Mouse (Mus musculus) yolk sac, embryonic 10.5 days (tissue): ENCODE data around the gene Bcl11b.

ENCODE experiments used
- DNase-seq: peaks from one replicate; pipeline ENCODE4 v3.0.0-alpha.2; 2017; ENCODE audit warnings: low spot score

The Bcl11b gene

GRCm38 (mm10) chr12:107890326-107890725, 113.1 kb downstream of the Bcl11b start:
- no peak for DNase-seq

GRCm38 (mm10) chr12:107889841-107890240, 113.6 kb downstream of the Bcl11b start:
- DNase-seq: no peak

DNA sequence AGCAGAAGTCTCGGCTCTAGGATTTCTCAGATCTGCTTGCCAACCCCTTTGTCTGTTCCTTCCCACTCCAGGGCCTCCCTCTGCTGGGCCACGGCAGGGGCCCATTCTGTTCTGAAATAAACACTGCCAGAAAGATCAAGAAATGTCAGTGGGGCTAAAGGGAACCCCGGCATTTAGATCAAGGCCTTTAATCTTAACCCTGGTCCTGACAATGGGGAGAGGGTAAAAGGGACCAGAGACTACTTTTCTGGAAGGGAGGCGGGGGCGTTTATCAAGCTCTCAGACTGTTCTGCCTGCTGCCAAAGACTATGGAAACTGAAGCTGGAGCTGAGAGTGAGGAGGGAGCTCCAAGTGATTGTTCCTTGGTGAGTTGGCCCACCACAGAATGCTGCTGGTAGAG, 114.8 kb downstream of the Bcl11b start:
- no peak for DNase-seq

- no peak for DNase-seq
These were observed 115.4 kb downstream of the Bcl11b start for GRCm38 (mm10) chr12:107888049-107888448.

DNA sequence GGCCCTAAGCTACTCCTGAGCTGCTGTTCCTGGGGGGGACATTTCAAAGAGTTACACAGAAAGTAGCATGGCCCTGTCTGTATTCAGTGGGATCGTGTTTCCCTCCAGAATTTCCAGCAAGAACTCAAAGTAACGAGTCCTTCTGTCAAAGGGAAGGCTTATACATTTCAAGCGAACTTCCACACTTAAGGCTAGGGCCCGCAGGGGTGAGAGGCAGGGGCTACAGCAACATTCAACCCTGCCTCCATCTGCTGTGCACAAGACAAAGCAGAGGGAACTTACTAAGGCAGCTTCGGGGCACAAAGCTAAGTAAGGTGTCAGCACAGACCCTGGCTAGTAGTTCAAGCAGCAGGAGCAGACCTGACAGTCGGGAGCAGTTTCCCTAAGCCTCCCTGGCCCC, 115.8 kb downstream of the Bcl11b start:
- DNase-seq: no peak

- no peak for DNase-seq
These were observed 118.9 kb downstream of the Bcl11b start for GRCm38 (mm10) chr12:107884330-107885065.

- no peak for DNase-seq
These were observed 121.7 kb downstream of the Bcl11b start for GRCm38 (mm10) chr12:107881726-107882125.

- no peak for DNase-seq
These were observed 122.7 kb downstream of the Bcl11b start for GRCm38 (mm10) chr12:107880748-107881147.

DNA sequence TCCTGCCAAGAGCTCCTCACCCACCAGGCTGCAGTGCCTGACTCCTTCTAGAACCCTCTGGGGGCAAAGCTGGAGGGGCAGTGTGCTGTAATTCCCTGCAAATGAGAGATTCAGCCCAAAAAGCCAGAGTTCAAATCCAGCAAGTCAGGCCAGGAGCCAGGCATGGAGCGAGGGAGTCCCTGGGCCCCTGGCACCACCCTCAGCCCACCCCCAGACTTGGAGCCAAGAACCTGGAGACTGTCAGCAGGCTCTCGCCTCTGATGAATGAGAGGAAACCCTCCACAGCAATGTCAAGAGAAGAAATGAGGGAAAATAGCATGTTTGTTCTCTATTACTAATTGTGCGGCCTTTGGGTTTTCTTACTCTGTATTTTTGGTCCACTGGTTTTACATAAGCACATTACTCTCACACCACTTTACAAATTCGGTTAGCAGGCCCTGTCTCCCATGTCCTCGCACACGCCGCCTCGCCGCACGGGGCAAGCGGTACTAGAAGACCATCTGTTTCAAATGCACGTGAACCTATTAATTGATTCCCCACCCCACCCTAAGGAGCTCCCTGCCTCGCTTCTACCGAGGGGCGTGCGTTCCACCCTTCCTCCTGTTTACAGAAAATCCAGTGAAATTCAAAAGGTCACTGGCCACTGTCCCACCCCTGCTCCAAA, 124.2 kb downstream of the Bcl11b start:
- no peak for DNase-seq

- no peak for DNase-seq
These were observed 127.2 kb downstream of the Bcl11b start for GRCm38 (mm10) chr12:107876237-107876636.

DNA sequence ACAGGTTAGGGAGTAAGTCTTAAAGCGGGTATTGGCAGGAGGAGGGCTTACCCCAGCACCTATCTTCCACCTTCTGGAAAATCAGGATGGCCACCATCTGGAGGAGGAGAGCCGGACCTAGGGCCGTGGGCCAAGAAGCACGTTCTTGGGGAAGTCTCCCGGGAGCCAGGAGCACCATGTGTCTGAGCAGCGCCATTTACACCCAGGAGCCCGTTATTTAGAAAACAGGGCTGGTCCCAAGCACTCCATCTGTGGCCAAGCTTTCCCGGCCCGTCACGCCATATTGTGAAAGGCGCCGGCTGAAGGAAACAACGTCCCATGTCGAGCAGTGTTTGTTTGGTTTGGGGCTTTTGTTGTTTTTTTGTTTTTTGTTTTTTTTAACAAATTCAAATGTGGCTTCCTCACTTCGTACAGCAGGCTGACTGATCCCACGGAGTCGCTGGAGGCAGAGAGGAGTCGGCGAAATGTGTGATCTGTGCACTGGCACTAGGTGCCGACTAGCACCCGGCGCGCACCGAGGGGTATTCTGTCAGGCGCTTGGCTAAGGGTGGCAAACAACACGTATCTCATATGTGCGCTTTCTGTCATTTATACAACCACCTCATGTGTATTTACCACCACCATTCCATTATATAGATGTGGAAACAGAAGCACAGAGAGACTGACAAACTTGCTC, 128.8 kb downstream of the Bcl11b start:
- no peak for DNase-seq

DNA sequence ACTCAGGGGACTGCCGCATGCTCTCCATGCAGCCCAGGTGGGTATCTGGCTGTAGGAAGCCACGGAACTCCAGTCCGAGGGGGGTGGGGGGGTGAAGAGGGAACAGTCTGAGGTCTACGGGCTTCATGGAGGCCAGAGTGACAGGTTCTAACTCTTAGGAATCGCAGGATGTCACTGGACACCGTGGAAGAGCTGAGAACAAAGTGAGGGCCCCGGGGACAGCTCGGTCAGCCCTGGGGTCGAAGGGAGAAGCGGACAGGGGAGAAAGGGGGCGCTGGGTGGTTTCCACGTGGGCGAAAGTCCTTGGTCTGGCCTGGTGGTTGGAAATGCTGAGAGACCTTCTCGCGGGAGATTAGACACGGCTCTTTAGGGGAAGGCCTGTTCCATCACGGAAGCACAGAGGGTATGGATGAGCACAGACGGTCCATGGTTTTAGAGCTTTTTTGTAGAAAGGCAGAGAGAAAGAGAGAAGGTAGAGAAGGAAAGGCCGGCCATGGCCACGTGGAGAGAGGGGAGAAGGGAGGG, 133.8 kb downstream of the Bcl11b start:
- DNase-seq: no peak

GRCm38 (mm10) chr12:107868291-107868690, 135.1 kb downstream of the Bcl11b start:
- no peak for DNase-seq
